Mouse (Mus musculus): ENCODE measurements at regions not wholly inside any gene's neighbourhood (a gene's known extent, or its start where the extent isn't known, plus 50 kb on each side); places are given as distances from the start of the nearest gene placed in this dataset.
"Not testable (repeated sequence)": the region's sequence is repeated elsewhere in the genome, so short reads cannot be mapped to it uniquely, and the experiment has no call there.

- not testable (repeated sequence) for TF ChIP-seq POLR2A (IDR thresholded peaks at IDR 0.05; ENCODE audit: borderline replicate concordance, extremely low read depth, insufficient read depth, insufficient read length, poor library complexity, severe bottlenecking); CTCF (IDR thresholded peaks at IDR 0.05; ENCODE audit: borderline replicate concordance, extremely low read depth, insufficient read depth, insufficient read length)
Observed at GRCm38 (mm10) chr14:73441206-73441950, 56.3 kb upstream of the Itm2b start.

Measured in brain, embryonic 14.5 days (tissue).